Mouse (Mus musculus) brain, embryonic 14.5 days (tissue): ENCODE measurements around the gene Gm45717.

Experiments
- CTCF ChIP-seq: fragments of 200-500 bp; IDR thresholded peaks from 2 replicates; pipeline ENCODE4 v1.5.1; 2012; ENCODE audit warnings: inconsistent platforms, mild to moderate bottlenecking, moderate library complexity, borderline replicate concordance; ENCODE audit not compliant: insufficient read depth, insufficient read length; ENCODE audit errors: extremely low read depth
- POLR2A ChIP-seq: fragments of 200-500 bp; IDR thresholded peaks from 2 replicates; pipeline ENCODE4 v1.6.1; 2012; ENCODE audit warnings: mild to moderate bottlenecking, inconsistent platforms, borderline replicate concordance; ENCODE audit not compliant: poor library complexity, insufficient read depth, insufficient read length, severe bottlenecking; ENCODE audit errors: extremely low read depth

DNA sequence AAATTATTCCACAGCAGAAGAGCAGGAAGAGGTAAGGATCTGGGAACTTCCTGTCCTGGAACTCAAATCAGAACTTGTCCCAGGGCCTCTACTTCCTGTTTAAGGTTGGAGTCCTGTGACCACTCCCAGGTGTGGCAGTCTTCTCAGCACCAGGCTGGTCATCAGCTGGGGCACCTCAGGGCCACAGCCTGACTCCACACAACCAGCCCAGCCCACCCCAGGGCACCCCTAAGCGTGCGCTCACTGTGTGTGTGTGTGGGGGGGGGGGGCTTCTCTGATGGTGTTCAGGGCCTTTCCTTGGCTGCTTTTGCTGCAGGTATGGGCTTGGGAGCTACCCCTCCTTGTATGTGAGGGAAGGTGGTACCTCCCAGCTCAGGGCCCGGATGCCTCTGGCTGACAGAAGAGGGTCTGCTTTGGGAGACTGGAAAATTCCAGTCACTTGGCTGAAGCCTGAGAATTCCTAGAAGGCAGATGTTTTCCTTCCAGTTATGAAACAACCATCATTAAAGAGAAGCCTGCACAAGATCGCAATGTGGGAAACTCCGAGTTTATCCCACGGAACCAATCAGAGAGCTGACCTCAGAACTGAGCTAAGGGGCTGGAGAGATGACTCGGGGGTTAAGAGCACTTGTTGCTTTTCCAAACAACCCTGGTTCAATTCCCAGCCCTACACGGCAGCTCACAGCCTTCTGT lies 15.9 kb upstream of the Gm45717 start:
- no peak for TF ChIP-seq CTCF
- TF ChIP-seq POLR2A = no peak
